Mouse (Mus musculus): Measurements from ENCODE around the gene Aldh16a1.

DNA sequence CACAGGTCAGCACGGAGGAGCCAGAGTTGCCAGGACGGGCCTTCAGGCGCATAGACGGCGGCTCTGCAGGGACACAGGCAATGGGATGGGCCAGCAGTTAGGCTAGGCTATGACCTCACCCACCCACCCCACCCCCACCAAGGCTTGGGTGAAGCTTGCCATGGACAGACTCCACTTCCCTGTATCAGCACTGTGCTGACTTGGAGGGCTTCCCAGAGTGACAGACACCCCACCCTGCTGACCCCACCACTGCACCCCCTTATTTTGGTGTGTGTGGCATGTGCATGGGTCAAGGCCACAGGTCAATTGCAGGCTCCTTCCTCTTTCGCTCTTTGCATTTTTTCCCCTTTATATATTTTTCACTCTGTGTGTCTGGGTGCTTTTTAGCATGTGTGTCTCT, 59.0 kb downstream of the Aldh16a1 start:
- TF ChIP-seq POLR2A (IDR thresholded peaks at IDR 0.05; ENCODE audit: low read depth, low read length) (no peak), CTCF (conservative IDR thresholded peaks at IDR 0.05 in 1 of 2, IDR thresholded peaks at IDR 0.05 in 1 of 2; ENCODE audit: low read depth in 2 of 2, low read length in 2 of 2) (no peak), USF1 (IDR thresholded peaks at IDR 0.05; ENCODE audit: low read depth, low read length) (no peak), MEF2A (IDR thresholded peaks at IDR 0.05; ENCODE audit: borderline replicate concordance, low read depth, low read length) (no peak)

Measured in CH12.LX (cell line).